Mouse (Mus musculus) embryonic fibroblast, embryonic 13.5 days (primary cell): ENCODE data around the gene Ptges3l.
"Not testable (repeated sequence)": the region's sequence is repeated elsewhere in the genome, so short reads cannot be mapped to it uniquely, and the experiment has no call there.

ENCODE experiments used
- CTCF ChIP-seq: IDR thresholded peaks from 2 replicates; pipeline ENCODE4 v1.5.1; 2011; ENCODE audit warnings: mild to moderate bottlenecking, control low read depth, low read length, moderate library complexity, borderline replicate concordance; ENCODE audit not compliant: insufficient read depth
- POLR2A ChIP-seq: IDR thresholded peaks from 2 replicates; pipeline ENCODE4 v1.6.1; 2011; ENCODE audit warnings: low read depth, mild to moderate bottlenecking, control low read depth, low read length, moderate library complexity

- not testable (repeated sequence) for TF ChIP-seq CTCF, POLR2A
These were observed 41.4 kb upstream of the Ptges3l start for GRCm38 (mm10) chr11:101466552-101466950.
